Mouse (Mus musculus) megakaryocyte, embryonic 14.5 days (primary cell): ENCODE results near the gene Il12rb1.

Experiments
- FLI1 ChIP-seq: IDR thresholded peaks from 2 replicates; pipeline ENCODE4 v1.6.1; 2012; ENCODE audit warnings: low read length, inconsistent platforms, mixed read lengths
- GATA1 ChIP-seq: IDR thresholded peaks from 3 replicates; pipeline ENCODE4 v1.6.1; 2012; ENCODE audit warnings: mixed read lengths, low read length, inconsistent platforms, borderline replicate concordance

GRCm38 (mm10) chr8:70840590-70840989, 32.3 kb downstream of the Il12rb1 start:
- TF ChIP-seq GATA1 (no peak), FLI1 (no peak)
